Mouse (Mus musculus): ENCODE data around the gene Txndc2.

DNA sequence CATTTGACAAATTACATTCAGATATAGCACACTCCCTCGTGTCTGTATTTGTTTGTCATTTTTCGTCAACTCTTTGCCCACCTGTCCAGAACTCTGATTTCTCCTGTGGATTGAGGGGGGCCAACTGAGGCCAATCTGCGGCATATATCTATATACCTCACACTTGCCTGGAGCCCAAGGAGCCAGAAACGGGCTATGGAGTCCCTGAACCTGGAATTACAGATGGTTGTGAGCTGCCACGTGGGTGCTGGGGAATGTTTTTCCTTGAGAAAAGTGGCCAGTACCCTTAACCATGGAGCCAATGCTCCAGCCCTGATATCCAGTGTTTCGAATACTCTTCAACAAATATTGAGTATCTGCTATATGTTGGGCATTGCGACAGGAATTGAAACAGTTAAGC lies 31.0 kb upstream of the Txndc2 start:
- TF ChIP-seq CTCF (IDR thresholded peaks at IDR 0.05; ENCODE audit: borderline replicate concordance, insufficient read depth, low read length) = no peak
- no peak for TF ChIP-seq POLR2A (IDR thresholded peaks at IDR 0.05; ENCODE audit: low read depth, low read length)
